Mouse (Mus musculus) urinary bladder, postnatal 36 days (tissue): ENCODE data around the gene Fastk.

ENCODE experiments used
- DNase-seq, 2 experiments: peaks; one replicate each; pipeline ENCODE4 v3.0.0; 2022; ENCODE audit warnings: low spot score in 2 of 2, mixed read lengths in 1 of 2

Fastk gene

GRCm38 (mm10) chr5:24453283-24453984 is 8.3 kb upstream of the Fastk start:
- no peak for DNase-seq

DNA sequence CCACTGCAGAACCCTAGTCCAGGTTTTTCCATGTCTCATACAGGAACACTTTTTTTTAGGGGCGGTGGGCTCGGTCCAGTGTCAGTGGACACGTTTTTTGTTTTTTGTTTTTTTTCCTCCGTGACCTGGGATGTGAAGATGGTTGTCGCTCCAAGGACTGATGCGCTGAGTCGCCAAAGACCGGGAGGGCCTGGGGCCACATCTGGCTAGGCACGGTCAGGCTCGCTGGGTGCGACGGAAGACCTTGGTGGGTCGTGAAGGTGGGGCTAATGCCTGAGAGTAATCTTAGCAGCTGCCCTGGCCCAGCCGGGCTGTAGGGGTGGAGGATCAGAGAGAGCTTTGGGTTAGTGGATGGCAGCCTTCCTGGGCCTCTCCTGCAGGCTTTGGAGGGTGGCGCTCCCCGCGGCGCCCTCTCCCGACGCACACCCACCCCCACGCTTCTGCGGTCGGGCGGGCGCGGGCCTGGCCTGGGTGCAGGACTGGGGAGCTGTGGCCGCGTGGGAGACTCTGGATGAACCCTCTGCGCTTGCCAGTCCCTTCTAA is 7.7 kb upstream of the Fastk start:
- no peak for DNase-seq

DNA sequence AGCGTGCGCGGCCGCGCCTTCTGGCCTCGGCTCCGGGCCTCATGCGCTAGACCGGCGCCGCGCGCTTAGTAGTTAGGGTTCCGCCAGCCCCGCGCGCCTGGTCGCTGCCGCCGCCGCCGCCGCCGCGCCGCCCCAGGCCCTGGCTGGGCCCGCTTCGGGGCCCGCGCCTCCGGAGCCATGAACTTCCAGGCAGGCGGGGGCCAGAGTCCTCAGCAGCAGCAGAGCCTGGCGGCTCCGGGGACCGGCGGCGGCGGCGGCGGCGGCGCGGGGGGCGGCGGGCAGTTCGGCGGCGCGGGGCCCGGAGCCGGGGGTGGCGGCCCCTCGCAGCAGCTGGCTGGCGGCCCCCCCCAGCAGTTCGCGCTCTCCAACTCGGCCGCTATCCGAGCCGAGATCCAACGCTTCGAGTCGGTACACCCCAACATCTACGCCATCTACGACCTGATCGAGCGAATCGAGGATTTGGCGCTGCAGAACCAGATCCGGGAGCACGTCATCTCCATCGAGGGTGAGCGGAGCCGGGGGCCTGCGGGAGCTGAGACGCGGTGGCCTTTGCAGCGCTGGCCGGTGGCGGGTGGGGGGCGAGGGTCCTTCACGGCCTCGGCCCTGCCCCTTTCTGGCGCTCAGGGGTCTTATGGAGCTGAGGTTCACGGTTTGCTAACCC is 7.1 kb upstream of the Fastk start, which contains the start of gene Agap3:
Gene Agap3 (plus strand): TSS at position 148 of the 661 bp plus-strand sequence.
- DNase-seq, result no peak

- peak; percentile 81 to 87 for DNase-seq
These were observed 6.4 kb upstream of the Fastk start for GRCm38 (mm10) chr5:24451264-24452029.

GRCm38 (mm10) chr5:24447624-24448298 is 2.7 kb upstream of the Fastk start, which contains the start of gene Tmub1:
Tmub1 (minus strand) TSS chr5:24447854.
- peak; percentile 73 to 87 for DNase-seq

DNA sequence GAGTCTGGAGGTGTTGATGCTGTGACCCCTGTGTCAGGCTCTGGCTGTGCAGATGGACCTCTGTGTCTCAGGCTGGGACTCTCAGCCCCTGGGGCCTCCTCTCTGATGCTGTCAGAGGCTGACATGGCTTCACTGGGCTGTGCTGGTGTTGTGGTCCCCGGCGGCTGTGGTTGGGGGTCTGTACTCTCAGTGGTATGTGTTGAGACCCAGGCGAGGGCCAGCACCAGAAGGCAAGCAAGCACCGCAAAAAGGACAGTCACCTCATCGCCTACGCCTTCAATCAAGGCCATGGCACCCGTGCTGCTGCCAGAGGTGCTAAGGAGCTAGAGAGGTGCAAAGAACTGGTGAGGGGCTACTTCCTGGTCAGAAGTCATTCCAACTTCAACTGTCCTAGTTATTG is 1.5 kb upstream of the Fastk start:
- no peak for DNase-seq

DNA sequence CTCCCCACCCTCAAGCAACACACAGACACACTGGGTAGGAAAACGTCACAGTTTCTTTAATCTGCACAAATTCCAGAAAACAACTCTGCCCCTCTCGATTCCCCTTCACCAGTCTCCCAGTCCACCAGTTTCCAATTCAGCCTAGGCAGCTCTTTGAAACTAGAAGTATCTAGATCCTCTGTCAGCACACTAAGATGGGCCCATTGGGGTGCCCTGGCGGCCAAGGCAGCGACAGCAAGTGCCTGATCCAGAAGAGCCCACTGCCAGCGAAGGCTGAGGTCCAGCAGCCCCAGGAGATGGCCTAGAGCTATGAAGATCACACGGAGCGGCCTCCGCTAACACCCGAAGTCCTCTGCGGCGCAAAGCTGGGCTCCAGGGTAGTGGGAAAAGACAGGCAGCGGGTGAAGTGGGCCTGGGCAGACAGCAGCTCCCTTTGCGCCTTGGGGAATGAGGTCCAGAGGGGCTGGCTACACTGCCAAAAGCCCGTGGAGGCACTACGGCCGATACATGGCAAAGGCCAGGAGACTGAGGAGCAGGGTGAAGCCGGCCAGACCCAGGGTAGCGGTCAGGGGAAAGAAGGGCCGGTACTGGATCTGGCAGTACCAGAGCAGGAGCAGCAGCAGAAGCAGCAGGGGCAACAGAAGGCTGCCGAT is 467 bp upstream of the Fastk start:
- no peak for DNase-seq

DNA sequence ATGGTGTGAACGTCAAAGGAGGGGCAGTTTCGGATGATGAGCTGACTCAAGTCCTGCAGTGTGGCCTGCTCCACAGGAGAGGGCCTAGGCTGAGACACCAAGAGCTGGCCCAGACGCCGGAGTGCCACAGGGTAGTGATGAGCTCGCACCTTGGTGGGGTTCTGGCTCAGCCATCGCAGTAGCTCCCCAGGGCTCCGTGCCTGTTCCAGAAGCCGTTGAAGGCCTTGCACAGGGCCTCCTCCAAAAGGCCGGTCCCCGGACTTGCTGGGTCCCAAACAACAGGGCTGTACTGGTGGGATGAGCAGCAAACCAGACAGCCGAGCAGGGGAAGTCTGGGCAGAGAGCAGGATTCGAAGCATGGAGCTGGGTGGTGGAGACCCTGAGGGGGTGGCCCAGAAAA is 1.2 kb downstream of the Fastk start:
- no peak for DNase-seq

DNA sequence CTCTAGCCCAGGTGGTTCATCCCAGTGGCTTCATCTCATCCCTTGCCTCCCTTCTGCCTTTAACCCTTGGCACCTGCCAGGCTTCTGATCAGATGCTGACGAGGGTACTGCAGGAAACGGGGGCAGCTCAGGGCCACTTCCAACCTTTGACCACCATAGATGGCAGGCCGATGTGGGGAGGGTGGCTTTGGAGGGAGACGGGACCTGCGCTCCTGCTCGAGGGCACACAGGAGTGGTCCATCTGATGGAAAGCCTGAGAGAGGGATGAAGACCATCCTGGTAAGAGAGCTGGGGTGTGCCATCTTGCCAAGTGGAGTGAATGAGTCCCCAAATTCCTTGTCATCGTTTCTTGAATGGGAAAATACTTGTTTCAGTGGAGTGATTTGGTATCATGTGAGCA is 1.9 kb downstream of the Fastk start:
- DNase-seq, result no peak

DNA sequence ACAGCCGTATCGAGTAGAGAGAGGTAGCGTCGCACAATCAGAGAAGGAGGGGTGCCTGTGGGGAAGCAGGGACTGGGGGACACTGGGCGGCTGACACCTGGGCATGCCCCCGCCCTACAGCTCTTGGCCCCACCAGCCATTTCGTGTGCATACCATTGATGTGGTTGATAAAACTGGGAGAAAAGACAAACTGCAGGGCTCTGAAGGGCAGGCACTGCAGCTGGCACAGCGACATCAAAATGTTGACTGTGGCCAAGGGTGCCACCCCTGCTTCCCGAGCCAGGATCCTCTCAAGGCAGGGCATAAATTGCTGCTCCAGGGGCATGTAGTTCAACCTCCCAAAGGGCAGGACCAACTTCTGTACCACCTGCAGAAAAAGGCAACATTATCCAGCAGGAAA is 3.1 kb downstream of the Fastk start:
- DNase-seq, result no peak

GRCm38 (mm10) chr5:24441187-24441586 is 3.9 kb downstream of the Fastk start:
- no peak for DNase-seq

DNA sequence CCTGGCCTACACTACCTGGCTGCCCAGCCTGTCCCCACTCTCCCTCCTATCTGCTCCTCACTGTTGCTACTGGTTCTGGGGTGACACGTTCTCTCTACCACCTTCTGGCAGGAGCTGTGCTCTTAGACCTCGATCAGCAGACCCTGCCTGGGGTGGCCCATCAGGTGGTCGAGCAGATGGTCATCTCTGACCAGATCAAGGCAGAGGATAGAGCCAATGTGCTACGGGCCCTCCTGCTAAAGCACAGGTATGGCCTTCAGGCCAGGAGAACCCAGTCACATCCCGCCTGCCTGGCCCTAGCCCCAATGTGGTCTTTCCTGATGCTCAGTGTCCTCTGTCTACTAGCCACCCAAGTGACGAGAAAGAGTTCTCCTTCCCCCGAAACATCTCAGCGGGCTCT is 11.1 kb downstream of the Fastk start:
- no peak for DNase-seq

GRCm38 (mm10) chr5:24428596-24428995 is 16.5 kb downstream of the Fastk start:
- no peak for DNase-seq

DNA sequence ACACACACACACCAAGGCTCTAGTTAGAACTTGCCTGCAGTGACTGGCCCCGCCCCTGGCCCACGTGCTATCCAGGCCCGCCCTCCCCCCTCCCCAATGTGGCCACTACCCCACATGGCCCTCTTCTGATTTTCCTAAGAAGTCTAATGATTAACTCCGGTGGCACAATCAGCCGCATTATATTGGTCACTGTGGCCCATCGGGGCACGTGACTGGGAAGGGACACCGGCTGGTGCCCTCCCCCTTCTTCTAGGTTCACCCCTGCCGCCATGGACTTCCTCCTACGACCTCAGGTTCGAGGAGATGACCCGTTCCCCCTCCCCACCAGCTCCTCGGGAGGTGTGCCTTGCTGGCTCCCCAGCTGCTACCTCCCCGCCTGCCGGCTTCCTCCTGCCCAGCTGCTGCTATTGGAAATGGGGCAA is 17.1 kb downstream of the Fastk start:
- DNase-seq, result no peak

DNA sequence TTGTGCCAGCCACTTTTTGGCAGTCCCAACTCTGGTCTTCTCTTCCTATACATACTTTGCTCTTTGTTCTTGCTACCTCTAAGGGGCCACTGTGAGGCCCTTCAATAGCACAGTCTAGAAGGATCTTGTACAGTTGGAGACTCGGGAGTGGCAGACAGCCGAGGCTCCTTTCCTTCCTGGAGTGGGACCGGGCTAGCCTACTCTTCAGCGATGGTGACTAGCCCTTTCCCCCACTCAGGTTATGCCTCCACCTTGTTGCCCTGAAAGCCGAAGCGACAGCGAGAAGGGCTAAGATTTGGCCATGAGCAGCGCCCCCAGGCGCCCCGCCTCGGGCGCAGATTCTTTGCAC is 17.8 kb downstream of the Fastk start:
- DNase-seq, result no peak

GRCm38 (mm10) chr5:24426556-24427284 is 18.4 kb downstream of the Fastk start:
- no peak for DNase-seq

GRCm38 (mm10) chr5:24426037-24426432 is 19.1 kb downstream of the Fastk start:
- no peak for DNase-seq

DNA sequence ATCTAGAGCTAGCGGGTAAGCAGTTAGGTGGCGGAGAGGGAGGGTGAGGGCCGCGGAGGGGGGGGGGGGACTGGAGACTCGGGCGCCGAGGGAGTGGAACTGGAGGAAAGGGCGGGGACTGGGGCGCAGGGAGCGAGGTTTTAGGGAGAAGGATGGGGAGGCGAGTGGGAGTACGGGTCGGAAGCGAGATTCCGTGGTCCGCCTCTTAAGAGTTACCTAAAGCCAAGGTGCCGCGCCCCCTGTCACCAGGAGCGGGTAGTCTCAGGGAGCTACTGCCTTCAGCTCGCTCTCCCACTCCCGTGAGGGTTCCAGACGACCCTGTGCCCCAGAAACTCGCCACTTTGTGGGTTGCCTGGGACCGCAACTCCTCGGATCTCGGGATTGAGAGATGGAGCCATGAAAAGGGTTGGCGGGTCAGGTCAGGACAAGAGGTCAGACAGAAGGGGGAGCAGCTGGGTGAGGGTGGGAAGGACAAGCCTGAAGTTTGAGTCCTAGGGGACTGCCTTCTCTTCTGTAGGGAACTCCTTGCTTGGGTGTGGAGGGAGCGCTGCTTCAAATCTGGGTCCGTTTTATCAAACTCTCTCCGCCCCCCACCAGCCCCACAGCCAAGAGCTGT is 19.6 kb downstream of the Fastk start:
- DNase-seq, result no peak

GRCm38 (mm10) chr5:24424861-24425411 is 20.2 kb downstream of the Fastk start:
- DNase-seq, result peak; percentile 77 to 84
